Mouse (Mus musculus) intestine, embryonic 16.5 days (tissue): Measurements from ENCODE around the gene Dennd4b. TPM values are rescaled to one million over a fixed set of nuclear protein-coding genes. Genes with fewer than 3 reads are reported as not detected.

Experiments used
- ATAC-seq: fragments of 200-750 bp; cut with Nextera tagmentation; 2 replicates; pipeline ENCODE4 v1.8.0; 2017; ENCODE audit warnings: moderate TSS enrichment, moderate library complexity
- H3K27ac ChIP-seq: fragments of 300-500 bp; sonication (generic); 2 replicates; pipeline ENCODE4 v1.5.1; 2014; ENCODE audit warnings: mild to moderate bottlenecking, low read length
- H3K27me3 ChIP-seq: fragments of 300-500 bp; sonication (generic); replicated peaks from 2 replicates; pipeline ENCODE4 v1.6.1; 2014; ENCODE audit warnings: low read length, control low read depth, mixed read lengths; ENCODE audit not compliant: control insufficient read depth, insufficient read depth
- H3K36me3 ChIP-seq: fragments of 300-500 bp; sonication (generic); 2 replicates; pipeline ENCODE4 v1.6.1; 2014; ENCODE audit warnings: low read length, control low read depth; ENCODE audit not compliant: control insufficient read depth, insufficient read depth
- H3K4me1 ChIP-seq: fragments of 300-500 bp; sonication (generic); 2 replicates; pipeline ENCODE4 v1.6.1; 2014; ENCODE audit warnings: low read length, control low read depth, mixed read lengths; ENCODE audit not compliant: control insufficient read depth, insufficient read depth
- H3K4me2 ChIP-seq: fragments of 300-500 bp; sonication (generic); 2 replicates; pipeline ENCODE4 v1.6.1; 2014; ENCODE audit warnings: low read depth, low read length, control low read depth
- H3K4me3 ChIP-seq: fragments of 300-500 bp; sonication (generic); 2 replicates; pipeline ENCODE4 v1.5.1; 2014; ENCODE audit warnings: mild to moderate bottlenecking, low read length
- H3K9ac ChIP-seq: fragments of 300-500 bp; sonication (generic); 2 replicates; pipeline ENCODE4 v1.6.1; 2014; ENCODE audit warnings: low read depth, low read length
- H3K9me3 ChIP-seq: fragments of 300-500 bp; sonication (generic); 2 replicates; pipeline ENCODE4 v1.6.1; 2016; ENCODE audit warnings: low read length, control low read depth; ENCODE audit not compliant: control insufficient read depth
- WGBS: fragments of 180-500 bp; shearing (Covaris S2); extraction: QIAGEN DNeasy Blood & Tissue Kit; methylation state at CpG from one replicate; pipeline ENCODE4 v1.1.7; 2014; 5-methylcytosine and 5-hydroxymethylcytosine counted together
- polyA plus RNA-seq: library from polyadenylated mRNA; unstranded; fragments of >200 nt; fragmentation: Nextera tagmentation; extraction: Ambion mirVana; gene quantifications from 2 replicates; pipeline ENCODE4 v1.2.1, GENCODE M21; 2015

Gene Dennd4b
- 2.3 and 2.4 TPM in 2 replicates for polyA plus RNA-seq

GRCm38 (mm10) chr3:90265034-90265931 is at the start of gene Dennd4b:
Gene Dennd4b, plus strand, starts transcription at chr3:90265185.
- under 1% methylated on average over 76 of the region's 87 CpGs for WGBS
- H3K36me3 ChIP-seq, result peaks cover 18% of the 10 kb centered on the region
- ATAC-seq, result peak; percentile 97

DNA sequence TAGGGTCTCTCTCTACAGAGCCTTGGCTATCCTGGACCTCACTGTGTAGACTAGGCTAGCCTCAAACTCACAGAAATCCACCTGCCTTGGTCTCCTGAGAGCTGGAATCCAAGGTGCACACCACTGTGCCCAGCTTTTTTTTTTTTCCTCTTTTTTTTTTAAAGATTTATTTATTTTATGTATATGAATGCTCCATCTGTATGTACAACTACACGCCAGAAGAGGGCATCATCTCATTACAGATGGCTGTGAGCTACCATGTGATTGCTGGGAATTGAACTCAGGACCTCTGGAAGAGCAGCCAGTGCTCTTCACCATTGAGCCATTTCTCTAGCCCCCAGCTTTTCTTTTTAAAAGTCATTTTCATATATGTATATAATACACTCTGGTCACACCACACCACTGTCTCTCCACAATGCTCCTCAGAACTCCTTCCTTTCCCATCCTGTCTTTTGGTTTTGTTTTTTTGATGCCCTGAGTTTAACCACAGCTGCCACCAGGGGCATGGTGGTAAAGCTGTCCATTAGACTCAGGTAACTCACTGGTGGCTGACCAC is 49.1 kb upstream of the Dennd4b start:
- Histone ChIP-seq H3K4me2 (no peak overlapping the region), H3K27ac (no peak overlapping the region), H3K36me3 (no peaks in the 10 kb centered on the region), H3K27me3 (no peaks in the 10 kb centered on the region), H3K4me3 (no peak overlapping the region), H3K9me3 (no peaks in the 10 kb centered on the region), H3K9ac (no peak overlapping the region), H3K4me1 (peaks cover 14% of the 10 kb centered on the region)
- 48% methylated on average over 1 of the region's 1 CpGs for WGBS
- ATAC-seq, result no peak

More at GRCm38 (mm10) chr3:90265034-90265931, at the start of gene Dennd4b:
- no peaks in the 10 kb centered on the region for H3K27me3 ChIP-seq
- peak within 1 kb of the TSS; percentile 85 for H3K4me2 ChIP-seq
- peak within 1 kb of the TSS; percentile 83 for H3K4me3 ChIP-seq
- peak within 1 kb of the TSS; percentile 89 for H3K9ac ChIP-seq
- peaks cover 8% of the 10 kb centered on the region for H3K4me1 ChIP-seq
- peak within 1 kb of the TSS; percentile 98 for H3K27ac ChIP-seq
- H3K9me3 ChIP-seq, result no peaks in the 10 kb centered on the region

- Histone ChIP-seq H3K27me3 (no peaks in the 10 kb centered on the region), H3K36me3 (peaks cover 2% of the 10 kb centered on the region; the same call in 1 of the 2 replicates), H3K4me2 (peak overlapping the region; percentile 83), H3K4me3 (peak overlapping the region; percentile 61), H3K9ac (peak overlapping the region; percentile 76; the same call in 1 of the 2 replicates), H3K4me1 (no peaks in the 10 kb centered on the region), H3K27ac (peak overlapping the region; percentile 86), H3K9me3 (no peaks in the 10 kb centered on the region)
- WGBS, result 9% methylated on average over 6 of the region's 6 CpGs
- ATAC-seq, result peak; percentile 57
Measured at GRCm38 (mm10) chr3:90220088-90220487, 44.9 kb upstream of the Dennd4b start.

GRCm38 (mm10) chr3:90220531-90220951 is 44.4 kb upstream of the Dennd4b start:
- peak overlapping the region; percentile 86 for H3K27ac ChIP-seq
- peaks cover 2% of the 10 kb centered on the region; the same call in 1 of the 2 replicates for H3K36me3 ChIP-seq
- 1% methylated on average over 18 of the region's 20 CpGs for WGBS
- H3K4me1 ChIP-seq, result no peaks in the 10 kb centered on the region
- no peaks in the 10 kb centered on the region for H3K27me3 ChIP-seq
- peak overlapping the region; percentile 61 for H3K4me3 ChIP-seq
- H3K9me3 ChIP-seq, result no peaks in the 10 kb centered on the region
- ATAC-seq, result peak; percentile 93
- peak overlapping the region; percentile 83 for H3K4me2 ChIP-seq
- peak overlapping the region; percentile 76 for H3K9ac ChIP-seq

DNA sequence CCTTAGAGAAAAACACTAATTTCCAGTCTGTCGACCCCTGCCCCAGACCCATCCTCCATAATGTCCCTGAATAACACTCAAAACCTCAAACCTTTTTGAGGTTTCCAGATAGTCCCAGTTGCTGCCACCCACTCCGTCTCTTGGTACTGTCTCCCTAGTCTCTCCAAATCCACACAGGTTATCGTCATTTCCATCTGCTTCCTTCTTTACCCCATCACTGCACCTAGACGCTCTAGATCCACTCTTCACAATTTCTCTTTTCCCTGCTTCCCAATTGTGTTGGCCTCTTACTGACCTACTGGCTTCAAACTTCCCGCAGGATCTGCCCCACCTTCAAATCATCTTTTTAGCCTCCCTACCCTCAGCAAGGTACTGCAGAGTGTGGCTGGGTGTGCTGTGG is 43.9 kb upstream of the Dennd4b start:
- ATAC-seq, result no peak; the same call in 1 of the 2 replicates
- Histone ChIP-seq H3K4me2 (peak overlapping the region; percentile 83), H3K4me3 (peak overlapping the region; percentile 61), H3K36me3 (peaks cover 2% of the 10 kb centered on the region; the same call in 1 of the 2 replicates), H3K4me1 (no peaks in the 10 kb centered on the region), H3K27ac (no peak overlapping the region), H3K9ac (peak overlapping the region; percentile 76), H3K9me3 (no peaks in the 10 kb centered on the region), H3K27me3 (no peaks in the 10 kb centered on the region)
- WGBS, result 20% methylated on average over 5 of the region's 5 CpGs

- no peak overlapping the region for H3K27ac ChIP-seq
- peaks cover 2% of the 10 kb centered on the region; the same call in 1 of the 2 replicates for H3K36me3 ChIP-seq
- H3K4me3 ChIP-seq, result no peak overlapping the region
- H3K4me2 ChIP-seq, result no peak overlapping the region
- no peak overlapping the region for H3K9ac ChIP-seq
- no peak for ATAC-seq
- 90% methylated on average over 4 of the region's 4 CpGs for WGBS
- no peaks in the 10 kb centered on the region for H3K9me3 ChIP-seq
- no peaks in the 10 kb centered on the region for H3K27me3 ChIP-seq
- H3K4me1 ChIP-seq, result no peaks in the 10 kb centered on the region
Measured at GRCm38 (mm10) chr3:90222455-90222854, 42.5 kb upstream of the Dennd4b start.

- peaks cover 2% of the 10 kb centered on the region; the same call in 1 of the 2 replicates for H3K36me3 ChIP-seq
- no peak overlapping the region for H3K4me2 ChIP-seq
- H3K27ac ChIP-seq, result no peak overlapping the region
- no peak overlapping the region for H3K4me3 ChIP-seq
- H3K4me1 ChIP-seq, result no peaks in the 10 kb centered on the region
- H3K9ac ChIP-seq, result no peak overlapping the region
- ATAC-seq, result no peak
- no peaks in the 10 kb centered on the region for H3K9me3 ChIP-seq
- H3K27me3 ChIP-seq, result no peaks in the 10 kb centered on the region
- WGBS, result 70% methylated on average over 3 of the region's 3 CpGs
Measured at GRCm38 (mm10) chr3:90222941-90223340, 42.0 kb upstream of the Dennd4b start.

GRCm38 (mm10) chr3:90224331-90224730 is 40.7 kb upstream of the Dennd4b start:
- Histone ChIP-seq H3K27ac (no peak overlapping the region), H3K4me2 (no peak overlapping the region), H3K27me3 (no peaks in the 10 kb centered on the region), H3K4me3 (no peak overlapping the region), H3K9ac (no peak overlapping the region), H3K9me3 (no peaks in the 10 kb centered on the region), H3K4me1 (no peaks in the 10 kb centered on the region), H3K36me3 (peaks cover 2% of the 10 kb centered on the region; the same call in 1 of the 2 replicates)
- no peak for ATAC-seq
- WGBS, result 83% methylated on average over 10 of the region's 10 CpGs

GRCm38 (mm10) chr3:90231075-90231474 is 33.9 kb upstream of the Dennd4b start:
- Histone ChIP-seq H3K4me2 (peak overlapping the region; percentile 69), H3K4me3 (peak overlapping the region; percentile 86), H3K9me3 (no peaks in the 10 kb centered on the region), H3K9ac (peak overlapping the region; percentile 94), H3K4me1 (peaks cover 3% of the 10 kb centered on the region; the same call in 1 of the 2 replicates), H3K27me3 (no peaks in the 10 kb centered on the region), H3K27ac (peak overlapping the region; percentile 95), H3K36me3 (peaks cover 7% of the 10 kb centered on the region)
- WGBS, result 12% methylated on average over 8 of the region's 8 CpGs
- ATAC-seq, result no peak
